Mouse (Mus musculus) forelimb bud, embryonic 11.5 days (tissue): ENCODE results near the gene Fam217b.

Experiments used
- DNase-seq: peaks from one replicate; pipeline ENCODE4 v3.0.0-alpha.2; 2012; ENCODE audit warnings: low read depth, low spot score

Gene Fam217b

DNA sequence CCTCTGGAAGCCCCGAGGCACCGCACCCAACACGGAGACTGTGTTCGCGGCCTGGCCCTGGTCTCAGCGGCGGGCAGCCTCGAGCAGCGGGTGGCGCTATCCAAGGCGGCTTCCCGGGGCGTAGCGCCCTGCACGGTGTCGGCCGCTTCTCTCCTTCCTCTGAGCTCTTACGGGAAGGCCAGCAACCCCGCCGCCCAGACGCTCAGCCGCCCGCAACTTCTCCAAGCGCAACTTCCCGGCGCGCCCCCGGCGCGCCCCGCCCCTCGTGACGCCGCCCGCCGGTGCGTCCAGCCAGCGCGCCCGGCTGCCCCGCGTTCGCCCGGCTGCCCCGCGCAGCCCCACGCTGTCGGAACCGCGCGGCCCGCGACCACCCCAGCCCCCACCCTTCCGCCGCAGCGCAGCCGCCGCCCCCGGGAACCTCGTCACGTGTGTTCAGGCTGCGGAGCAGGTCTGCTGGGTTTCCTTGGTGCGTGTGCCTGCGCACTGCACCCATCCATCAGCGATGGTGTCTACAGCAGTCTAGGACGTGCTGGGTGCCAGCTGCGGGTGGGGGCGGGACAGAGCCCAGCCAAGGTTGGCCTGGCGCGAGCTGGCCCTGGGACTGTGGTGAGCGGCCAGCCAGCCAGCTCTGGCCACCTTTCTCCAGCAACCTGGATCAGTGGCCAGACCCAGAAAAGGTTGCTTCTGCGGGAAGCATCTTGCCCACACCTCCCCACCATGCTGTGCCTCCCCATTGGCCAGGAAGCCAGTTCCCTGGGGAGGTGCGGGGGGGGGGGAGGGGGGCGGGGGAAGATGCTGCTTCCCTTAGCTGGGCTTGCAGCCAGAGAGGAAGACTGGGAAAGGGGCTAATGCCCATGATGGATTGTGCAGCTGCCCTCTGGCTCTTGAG is at the start of gene Fam217b, which contains the start of gene Ppp1r3d:
Gene Fam217b, plus strand, starts transcription at position 264 of the 889 bp plus-strand sequence.
Gene Ppp1r3d, minus strand, starts transcription at position 212 of the 889 bp plus-strand sequence.
- peak; percentile 42 for DNase-seq

DNA sequence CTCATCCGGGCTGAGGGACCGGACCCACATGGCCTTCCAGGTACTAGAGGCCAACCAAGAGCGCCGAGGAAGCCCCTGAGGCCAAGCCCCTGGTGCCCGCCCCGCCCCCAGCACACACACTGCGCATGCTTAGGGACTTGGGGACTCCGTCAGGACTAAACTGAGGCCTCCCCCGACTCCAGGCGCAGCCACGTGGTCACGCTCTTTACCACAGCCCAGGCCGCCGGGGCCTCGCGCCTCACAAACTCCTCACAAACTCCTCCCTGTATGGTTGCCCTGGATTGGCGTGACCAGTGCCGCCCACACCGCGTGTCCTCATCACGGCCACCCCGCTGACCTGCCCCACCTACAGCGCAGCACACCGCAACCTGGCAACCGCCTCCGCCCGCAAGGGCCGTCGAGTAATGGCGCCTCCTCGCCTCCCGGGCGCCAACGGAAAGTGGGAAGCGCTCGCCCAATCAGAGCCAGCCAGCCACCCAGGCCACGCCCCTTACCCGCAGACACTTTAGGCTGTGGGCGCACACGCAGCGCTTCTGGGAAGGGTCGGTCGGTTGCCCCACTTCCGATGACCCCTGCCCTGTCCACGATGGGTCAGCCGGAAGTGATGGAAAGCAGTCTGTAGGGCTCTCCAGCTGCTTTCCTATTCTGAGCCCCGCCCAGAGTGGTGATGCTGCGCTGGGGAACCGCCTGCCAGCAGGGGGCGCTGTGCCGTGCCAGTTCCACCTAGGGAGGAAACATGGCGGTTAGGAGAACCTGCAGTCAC is 7.1 kb upstream of the Fam217b start, which contains the start of gene Sycp2:
Gene Sycp2, minus strand, starts transcription at position 633 of the 763 bp plus-strand sequence.
- no peak for DNase-seq

DNA sequence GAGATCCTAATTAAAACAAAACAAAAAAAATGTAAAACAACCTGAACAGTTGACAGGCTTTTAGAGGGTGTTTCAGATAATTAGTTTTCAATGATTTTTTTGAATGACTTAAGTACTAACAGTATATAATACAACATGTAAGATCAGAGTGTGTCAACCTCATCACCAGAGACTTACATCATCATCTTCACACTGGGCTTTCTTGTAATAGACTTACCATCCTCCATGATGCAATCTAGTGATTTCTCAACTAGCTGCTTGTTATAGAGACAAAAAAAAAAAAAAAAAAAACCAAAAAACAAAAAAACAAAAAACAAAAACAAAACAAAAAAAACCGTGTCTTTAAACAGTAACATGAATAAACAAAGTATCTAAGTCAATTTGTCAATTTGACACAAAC is 5.3 kb upstream of the Fam217b start:
- DNase-seq, result no peak

DNA sequence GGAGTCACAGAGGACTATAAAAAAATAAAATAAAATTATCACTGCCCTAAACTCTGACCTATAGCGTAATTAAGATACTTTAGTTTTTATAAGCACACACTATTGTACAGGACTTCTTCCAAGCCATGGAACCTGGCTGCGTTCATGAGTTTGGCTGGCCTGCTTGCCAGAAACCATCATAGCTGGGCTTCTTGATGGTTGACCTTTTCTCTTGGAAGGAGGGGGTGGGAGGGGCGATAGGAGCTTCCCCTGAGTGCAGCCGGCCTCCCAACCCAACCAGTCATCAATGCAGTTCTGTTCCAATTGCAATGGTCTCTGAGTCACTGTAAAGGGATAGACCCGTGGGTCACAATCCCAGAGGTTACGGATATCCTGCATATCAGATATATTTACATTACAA is 4.0 kb upstream of the Fam217b start:
- no peak for DNase-seq

DNA sequence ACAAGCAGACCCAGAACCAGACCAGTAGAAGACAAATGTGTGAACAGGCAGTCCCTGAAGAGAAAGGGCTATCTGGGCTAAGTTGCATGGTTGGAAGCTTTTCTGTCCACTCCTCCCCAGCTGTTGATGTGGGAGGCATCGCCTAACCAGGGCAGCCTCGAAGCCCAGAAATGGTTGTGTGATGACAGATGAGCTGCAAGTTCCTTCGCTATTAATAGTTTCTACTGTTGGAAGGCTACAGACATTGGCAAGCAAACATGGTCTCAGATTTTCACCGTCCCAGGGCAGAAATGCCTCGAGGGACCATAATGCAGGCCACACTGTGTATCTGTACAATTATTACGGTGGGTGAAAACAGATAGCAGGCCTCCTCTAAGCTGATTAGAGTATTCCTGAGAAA is 1.7 kb upstream of the Fam217b start:
- DNase-seq, result no peak

DNA sequence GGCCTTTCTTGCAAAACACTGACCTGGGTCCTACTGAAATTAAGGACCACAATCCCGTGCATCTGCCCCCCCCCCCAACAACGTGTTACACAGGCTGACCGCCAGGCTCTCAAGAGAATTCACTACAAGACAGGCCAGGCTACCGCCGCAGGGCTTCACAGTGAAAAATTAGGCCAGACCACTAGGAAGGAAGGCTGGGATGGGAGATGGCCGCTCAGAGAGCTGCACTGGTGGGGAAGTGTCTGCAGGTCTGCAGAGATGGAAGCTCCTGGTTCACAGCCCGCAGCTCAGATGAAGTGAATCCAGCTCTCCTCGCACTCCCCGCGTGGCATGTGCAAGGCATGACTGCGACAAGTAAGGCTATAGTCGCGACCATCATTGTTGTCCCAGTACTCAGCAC is 1.2 kb upstream of the Fam217b start:
- no peak for DNase-seq

DNA sequence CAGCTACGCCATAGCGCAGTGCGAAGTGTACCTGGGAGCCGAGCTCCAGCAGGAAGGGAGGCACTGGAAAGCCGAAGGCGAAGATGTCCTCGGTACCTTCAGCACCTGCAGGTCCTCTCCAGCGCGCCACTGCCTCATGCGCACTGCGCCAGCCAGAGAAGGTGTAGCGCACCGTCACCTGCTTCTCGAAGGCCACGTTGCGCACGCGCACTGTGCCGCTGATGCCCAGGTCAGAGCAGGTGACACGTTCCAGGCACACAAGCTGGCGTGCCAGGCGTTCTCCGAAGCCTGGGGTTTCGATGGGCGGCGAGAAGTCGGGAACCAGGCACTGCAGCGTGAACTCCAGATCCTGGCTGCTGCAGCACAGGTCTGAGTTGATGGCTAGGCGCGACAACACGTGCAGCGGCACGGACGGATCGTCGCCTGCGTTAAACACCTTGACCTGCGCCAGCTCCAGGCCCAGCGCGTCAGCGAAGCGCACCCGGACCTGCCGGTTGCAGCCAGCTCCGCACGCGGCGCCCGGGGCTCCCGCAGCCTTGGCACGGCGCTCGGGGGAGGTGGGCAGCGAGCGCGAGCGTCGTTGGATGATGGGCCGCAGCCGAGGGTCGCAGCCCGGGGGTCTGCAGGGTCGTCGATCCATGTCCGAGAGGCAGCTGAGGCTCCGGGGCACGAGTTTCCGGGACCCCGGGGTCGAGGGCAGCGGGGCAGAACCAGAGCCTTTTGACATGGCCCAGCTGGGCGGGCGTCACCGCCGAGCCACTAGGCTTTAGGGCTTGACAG is 653 bp upstream of the Fam217b start:
- DNase-seq, result no peak

DNA sequence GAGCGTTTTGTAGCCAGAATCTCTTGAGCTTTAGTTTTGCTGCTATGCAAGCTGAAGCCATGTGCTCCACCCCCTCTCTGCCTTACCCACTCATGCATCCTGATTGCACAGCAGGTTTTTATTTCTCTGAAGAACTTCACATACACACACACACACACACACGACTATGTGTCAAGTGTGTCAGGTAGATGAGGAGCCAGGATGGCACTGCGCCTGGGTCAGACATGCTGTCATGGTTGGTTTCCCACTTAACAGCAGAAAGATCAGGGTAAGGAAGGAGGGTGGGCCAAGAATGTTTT is 775 bp downstream of the Fam217b start:
- DNase-seq, result no peak

DNA sequence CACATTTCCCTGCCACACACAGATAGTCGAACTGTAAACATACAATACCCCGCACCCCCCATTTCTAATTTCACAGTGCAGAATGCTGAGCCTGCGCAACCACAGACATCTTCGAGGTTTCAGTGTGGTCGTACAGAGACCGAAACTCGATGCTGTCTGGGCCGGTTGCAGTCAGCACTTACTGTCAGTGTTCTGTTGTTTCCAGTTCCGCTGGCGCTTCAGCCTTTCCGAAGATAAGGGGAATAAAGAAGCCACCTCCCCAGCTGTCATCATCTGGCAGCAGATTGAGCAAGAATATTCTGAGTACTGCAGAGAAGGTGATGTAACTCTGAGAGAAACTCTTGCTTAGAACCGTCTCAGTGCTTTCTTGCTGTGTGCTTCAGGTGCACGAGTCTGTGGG is 2.1 kb downstream of the Fam217b start:
- DNase-seq, result no peak

DNA sequence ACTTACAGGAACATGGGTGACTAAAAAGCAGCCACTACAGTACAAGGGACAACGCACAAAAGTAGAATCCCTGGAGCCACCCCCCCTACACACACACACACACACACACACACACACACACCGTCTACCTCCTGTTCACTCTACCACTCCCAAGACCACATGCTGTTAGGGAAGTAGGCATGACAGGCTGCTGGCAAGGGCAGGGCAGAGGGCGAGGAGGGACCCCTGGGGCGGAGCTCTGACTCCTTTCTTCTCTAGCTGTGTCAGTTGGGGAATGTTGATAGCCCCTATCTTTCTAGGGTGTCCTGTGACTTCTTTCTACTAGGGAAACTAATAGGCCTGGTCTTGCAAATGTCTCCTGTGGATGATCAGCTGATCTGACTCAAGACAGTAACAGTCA is 2.6 kb downstream of the Fam217b start:
- DNase-seq, result no peak

DNA sequence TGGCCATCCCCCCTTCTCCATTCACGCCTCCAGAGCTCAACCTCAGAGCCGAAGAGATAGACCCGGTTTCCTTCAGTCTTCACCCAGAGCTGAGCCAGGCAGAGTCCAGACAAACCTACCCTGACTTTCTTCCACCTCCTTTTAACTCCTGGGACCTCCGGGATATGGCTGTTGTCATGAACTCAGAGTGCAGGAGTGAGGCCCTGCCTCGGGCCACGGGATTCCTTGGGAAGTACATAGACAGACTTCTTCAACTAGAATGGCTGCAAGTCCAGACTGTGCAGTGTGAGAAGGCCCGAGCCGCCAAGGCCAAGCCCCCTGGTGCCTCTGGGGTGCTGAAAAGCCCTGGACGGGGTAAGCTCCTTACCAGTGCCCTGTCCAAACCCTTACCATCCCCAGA is 6.3 kb downstream of the Fam217b start:
- no peak for DNase-seq

DNA sequence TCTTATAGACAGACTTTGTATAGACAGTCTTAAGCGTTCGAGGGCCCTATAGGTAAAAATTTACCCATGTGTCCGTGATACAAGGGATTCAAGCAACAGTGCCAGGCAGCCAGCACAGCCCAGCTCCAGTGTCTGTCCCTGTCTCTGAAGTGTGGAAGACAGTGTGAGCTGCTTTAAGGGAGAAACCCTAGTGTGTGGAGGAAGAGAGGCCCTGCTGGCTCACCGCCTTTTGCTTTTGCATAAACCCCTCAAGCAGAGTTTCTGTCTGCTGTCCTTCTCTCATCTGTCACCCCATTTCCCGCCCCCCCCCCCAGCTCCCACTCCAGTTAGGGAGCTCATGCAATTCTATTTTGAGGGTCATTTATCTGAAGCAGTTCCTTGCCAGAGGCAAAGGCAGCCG is 7.3 kb downstream of the Fam217b start:
- DNase-seq, result no peak

DNA sequence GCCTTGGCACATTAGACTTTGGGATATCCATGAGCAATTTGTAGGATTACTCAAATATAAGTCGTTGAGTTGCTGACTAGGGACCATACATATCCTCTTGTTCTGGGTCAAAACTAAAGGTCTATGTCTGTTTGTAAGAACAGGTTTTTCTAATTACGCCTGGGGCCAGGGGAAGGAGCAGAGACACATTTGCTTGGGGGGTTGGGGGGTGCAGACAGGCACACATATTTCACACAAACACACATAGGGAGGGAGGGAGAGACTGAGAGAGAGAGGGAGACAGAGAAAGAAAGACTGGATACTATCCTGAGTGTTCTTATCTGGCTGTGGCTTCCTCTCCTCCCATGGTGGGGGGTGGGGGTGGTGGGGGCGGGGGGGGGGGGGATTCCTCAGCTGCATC is 7.9 kb downstream of the Fam217b start:
- peak; percentile 65 for DNase-seq

DNA sequence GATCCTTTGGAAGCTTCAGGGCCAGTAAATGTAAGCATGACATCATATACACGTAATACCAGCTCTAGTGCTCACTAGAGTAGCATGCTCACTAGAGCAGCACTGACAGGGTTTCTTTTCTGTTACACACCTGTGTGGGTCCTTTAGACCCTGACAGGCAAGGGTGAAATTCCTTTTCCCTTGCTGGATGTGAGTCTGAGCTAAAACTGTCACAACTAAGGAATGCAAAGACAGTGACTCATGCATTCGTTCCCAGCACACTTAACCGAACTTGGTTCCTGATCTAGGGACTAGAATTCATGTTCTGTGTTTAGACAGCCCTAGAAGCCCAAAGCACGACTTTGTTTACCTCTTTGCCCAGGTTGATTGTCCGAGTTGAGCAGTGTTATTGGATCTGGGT is 8.9 kb downstream of the Fam217b start:
- DNase-seq, result no peak

DNA sequence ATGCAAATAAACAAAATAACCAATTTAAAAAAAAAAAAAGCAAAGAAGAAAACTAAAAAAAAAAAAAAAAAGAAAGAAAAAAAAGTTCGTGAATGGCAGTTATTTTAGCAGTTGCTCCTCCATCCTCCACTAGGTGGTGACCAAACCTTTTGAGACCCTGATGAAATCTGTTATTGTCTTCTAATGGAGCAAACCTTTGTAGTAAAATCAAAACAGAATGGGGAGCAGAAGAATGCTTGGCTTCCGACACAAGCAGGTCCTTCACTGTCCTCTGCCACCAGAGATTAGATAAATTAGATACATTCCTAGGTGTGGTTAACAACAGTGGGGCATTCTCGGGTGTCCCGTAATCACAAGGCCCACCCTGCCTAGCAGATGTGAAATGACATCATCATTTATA is 11.9 kb downstream of the Fam217b start:
- DNase-seq, result no peak

DNA sequence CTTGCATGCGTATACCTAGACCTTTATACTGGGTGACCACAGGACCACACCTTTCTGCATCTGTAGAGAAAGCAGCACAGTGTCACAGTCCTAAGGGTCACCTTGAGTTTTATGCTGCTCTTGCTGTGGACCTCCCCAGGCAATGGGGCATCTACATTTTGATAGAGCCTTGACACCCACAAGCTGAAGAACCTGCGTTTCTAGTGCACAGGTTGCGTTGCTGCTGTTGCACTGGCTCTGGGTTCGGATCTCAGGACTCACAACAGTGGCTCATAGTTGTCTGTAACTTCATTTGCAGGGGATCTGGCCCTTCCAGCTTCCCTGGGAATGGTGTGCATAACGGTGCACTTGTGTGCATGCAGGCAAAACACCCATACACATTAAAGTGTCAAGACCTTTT is 12.9 kb downstream of the Fam217b start:
- no peak for DNase-seq

DNA sequence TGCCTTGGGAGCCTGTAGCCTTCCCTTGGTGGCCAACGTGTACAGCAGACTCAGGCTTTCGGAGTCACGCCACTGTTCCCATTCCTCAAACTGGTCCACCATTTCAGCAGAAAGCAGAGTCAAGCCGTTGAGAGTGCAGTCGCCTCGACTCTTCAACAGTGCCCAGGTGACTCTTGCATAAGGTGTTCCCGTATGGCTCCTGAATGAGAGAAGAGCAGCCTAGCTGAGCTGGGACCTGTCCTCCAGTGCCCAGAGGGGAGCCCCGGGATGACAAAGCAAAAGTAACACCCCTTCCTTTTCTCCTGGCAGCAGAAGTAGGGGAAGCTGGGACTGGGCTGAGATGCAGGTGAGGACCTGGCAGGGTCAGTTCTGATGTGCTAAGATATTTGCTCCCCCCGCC is 13.9 kb downstream of the Fam217b start:
- no peak for DNase-seq

DNA sequence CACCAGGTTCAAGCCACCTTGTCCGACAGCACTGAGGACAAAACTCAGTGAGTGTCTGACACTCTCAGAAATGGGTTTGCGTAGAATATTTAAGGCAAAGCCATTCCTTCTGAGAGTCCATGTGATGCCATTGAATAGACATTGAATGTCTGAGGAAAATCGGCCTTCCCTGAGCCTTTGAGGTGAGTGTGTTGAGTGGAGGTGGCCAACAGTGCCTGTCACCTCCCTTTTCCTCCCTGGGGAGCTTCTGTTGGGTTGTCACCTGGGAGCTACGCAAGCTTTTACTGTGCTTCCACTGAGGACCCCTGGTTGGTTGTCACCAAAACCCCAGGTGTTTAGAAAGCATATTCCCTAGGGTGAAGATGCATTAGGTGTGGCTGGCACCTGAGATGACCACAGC is 14.4 kb downstream of the Fam217b start:
- DNase-seq, result no peak

DNA sequence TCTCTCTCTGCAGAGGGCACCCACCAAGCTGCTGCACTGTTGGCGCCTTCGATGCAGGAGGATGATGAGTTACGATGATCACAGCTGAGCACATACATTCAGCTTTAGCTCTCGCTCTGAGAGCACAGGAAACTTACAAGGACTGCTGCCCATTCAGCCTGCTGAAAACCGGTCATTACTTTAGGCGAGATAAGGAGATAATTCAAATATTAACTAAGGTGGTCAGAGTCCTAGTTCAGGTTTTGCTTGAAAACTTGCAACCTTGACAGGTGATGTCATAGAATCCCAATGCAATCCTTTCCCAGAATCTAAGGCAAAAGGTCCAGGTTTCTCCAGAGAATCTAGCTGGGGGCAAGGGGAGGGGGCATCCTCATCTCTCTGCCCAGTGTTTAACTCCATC is 15.1 kb downstream of the Fam217b start:
- no peak for DNase-seq

DNA sequence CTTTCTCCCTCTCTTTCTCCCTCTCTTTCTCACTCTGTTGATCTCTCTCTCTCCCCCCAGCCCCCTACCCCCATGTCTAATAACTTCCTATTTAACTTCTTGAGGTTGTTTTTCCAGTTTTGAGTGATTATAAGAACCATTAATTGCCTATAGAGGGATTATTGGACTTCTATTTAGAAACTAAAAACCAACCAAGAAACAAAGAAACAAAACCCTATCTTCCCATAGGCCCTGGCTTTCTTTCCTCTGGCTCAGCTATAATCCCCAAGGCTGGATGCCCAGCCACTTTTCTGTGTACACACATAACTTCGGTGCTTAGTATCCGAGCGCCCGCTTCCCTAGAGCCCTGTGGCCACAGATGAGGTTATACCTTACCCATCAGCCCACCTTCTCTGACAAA is 15.9 kb downstream of the Fam217b start, which contains the start of gene Cdh26:
Gene Cdh26, plus strand, starts transcription at position 301 of the 400 bp plus-strand sequence.
- DNase-seq, result no peak

DNA sequence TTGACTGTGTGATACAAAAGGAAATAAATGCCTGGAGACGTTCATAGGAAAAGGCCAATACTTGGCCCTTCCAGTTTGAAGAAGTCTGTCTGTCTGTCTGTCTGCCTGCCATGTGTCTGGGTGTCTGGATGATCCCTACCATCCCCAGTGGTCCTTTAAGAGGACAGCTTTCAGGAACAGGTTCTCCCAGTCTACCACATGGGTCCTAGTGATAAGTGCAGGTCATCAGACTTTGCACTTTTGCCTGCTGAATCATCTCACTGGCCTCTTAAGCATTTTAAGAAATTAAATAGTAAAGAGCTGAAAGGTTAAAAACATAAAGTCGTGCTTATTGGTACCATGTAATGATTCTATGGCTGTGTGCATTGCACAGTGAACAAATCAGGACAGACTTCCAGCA is 19.2 kb downstream of the Fam217b start:
- no peak for DNase-seq

DNA sequence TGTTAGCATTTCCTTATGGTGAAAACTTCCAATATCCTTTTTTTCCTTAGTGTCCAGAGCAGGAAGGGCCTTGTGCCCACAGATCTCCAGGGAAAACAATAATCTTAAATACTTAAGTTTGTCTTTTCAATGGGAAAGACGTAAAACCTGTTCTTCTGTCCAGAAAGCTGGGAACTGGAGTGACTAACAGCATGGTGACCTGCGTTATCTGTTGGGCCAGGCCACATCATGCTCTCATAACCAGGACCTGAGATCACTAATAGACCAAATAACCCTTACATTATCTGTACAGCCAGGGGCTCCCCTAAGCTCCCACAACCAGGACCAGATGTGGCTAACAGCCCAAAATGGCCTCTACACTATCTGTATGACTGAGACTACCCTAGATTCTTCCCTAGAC is 19.6 kb downstream of the Fam217b start:
- no peak for DNase-seq
